Mouse (Mus musculus) midbrain, embryonic 13.5 days (tissue): ENCODE data around the gene Irf5. TPM values are rescaled to one million over a fixed set of nuclear protein-coding genes. Genes with fewer than 3 reads are reported as not detected.
"Not testable (repeated sequence)": the region's sequence is repeated elsewhere in the genome, so short reads cannot be mapped to it uniquely, and the experiment has no call there.

ENCODE experiments used
- ATAC-seq: fragments of 200-750 bp; cut with Nextera tagmentation; 2 replicates; pipeline ENCODE4 v1.8.0; 2017; ENCODE audit warnings: mild to moderate bottlenecking, moderate TSS enrichment, moderate library complexity
- H3K27ac ChIP-seq: fragments of 300-500 bp; sonication (generic); 2 replicates; pipeline ENCODE4 v1.5.1; 2015; ENCODE audit warnings: inconsistent platforms, mild to moderate bottlenecking, moderate library complexity
- H3K27me3 ChIP-seq: fragments of 300-500 bp; sonication (generic); 2 replicates; pipeline ENCODE4 v1.6.1; 2015; ENCODE audit warnings: mild to moderate bottlenecking, inconsistent platforms
- H3K36me3 ChIP-seq: fragments of 300-500 bp; sonication (generic); 2 replicates; pipeline ENCODE4 v1.6.1; 2015; ENCODE audit warnings: mild to moderate bottlenecking, inconsistent platforms
- H3K4me1 ChIP-seq: fragments of 300-500 bp; sonication (generic); replicated peaks from 2 replicates; pipeline ENCODE4 v1.6.1; 2015; ENCODE audit warnings: inconsistent platforms
- H3K4me2 ChIP-seq: fragments of 300-500 bp; sonication (generic); replicated peaks from 2 replicates; pipeline ENCODE4 v1.6.1; 2015; ENCODE audit warnings: moderate library complexity, mild to moderate bottlenecking, inconsistent platforms
- H3K4me3 ChIP-seq: fragments of 300-500 bp; sonication (generic); replicated peaks from 2 replicates; pipeline ENCODE4 v1.5.1; 2015; ENCODE audit warnings: mild to moderate bottlenecking, inconsistent platforms
- H3K9ac ChIP-seq: fragments of 300-500 bp; sonication (generic); replicated peaks from 2 replicates; pipeline ENCODE4 v1.6.1; 2015; ENCODE audit warnings: mild to moderate bottlenecking, inconsistent platforms
- H3K9me3 ChIP-seq: fragments of 300-500 bp; sonication (generic); 2 replicates; pipeline ENCODE4 v1.6.1; 2016; ENCODE audit warnings: mild to moderate bottlenecking, inconsistent platforms
- WGBS: fragments of 180-500 bp; shearing (Covaris S2); methylation state at CpG from one replicate; pipeline ENCODE4 v1.1.7; 2015; 5-methylcytosine and 5-hydroxymethylcytosine counted together
- polyA plus RNA-seq: library from polyadenylated mRNA; unstranded; fragments of >200 nt; fragmentation: Nextera tagmentation; extraction: Ambion mirVana; gene quantifications from 2 replicates; pipeline ENCODE4 v1.2.1, GENCODE M21; 2015

Irf5 gene
- polyA plus RNA-seq, 1 experiment from 2014 or later, result 1.3 TPM

DNA sequence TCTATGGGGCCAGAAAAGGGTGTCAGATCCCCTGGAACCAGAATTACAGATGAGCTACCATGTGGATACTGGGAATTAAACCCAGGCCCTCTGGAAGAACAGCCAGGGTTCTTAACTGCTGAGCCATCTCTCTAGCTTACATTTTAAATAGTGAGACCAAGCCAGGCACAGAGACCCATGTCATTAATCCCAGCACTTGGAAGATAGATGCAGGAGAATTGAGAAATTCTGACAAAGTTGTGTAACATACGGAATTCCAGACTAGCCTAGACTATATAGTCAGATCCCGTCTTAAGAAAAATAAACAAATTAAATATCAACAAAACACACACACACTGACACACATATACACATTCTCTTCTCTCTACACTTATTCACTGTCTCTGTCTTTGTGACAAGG lies 26.1 kb downstream of the Irf5 start:
- Histone ChIP-seq H3K4me1 (no peaks in the 10 kb centered on the region), H3K36me3 (peaks cover 89% of the 10 kb centered on the region), H3K9me3 (no peaks in the 10 kb centered on the region), H3K4me3 (no peak overlapping the region), H3K9ac (no peak overlapping the region), H3K27ac (no peak overlapping the region), H3K4me2 (no peak overlapping the region), H3K27me3 (no peaks in the 10 kb centered on the region)
- no peak for ATAC-seq
- WGBS, result 92% methylated on average over 2 of the region's 2 CpGs

DNA sequence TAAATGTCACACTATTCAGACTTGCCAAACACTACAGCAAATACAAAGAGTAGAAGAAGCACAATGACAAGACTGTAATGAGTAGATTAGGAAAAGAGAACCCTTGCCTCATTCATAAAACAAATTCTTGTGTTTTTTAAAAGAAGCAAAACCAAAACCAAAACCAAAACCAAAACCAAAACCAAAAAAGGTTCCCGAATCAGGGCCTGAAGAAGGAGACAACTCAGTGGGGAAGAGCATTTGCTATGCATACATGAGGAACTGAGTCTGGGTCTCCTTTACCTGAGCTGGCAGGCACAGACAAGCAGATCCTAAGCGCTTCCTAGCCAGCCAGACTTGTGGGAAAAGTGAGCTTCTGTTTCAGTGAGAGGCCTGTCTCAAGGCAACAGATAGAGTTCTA lies 30.7 kb downstream of the Irf5 start:
- Histone ChIP-seq H3K4me3 (no peak overlapping the region), H3K9me3 (no peaks in the 10 kb centered on the region), H3K27ac (no peak overlapping the region), H3K9ac (no peak overlapping the region), H3K4me2 (no peak overlapping the region), H3K36me3 (peaks cover 83% of the 10 kb centered on the region), H3K27me3 (no peaks in the 10 kb centered on the region), H3K4me1 (no peaks in the 10 kb centered on the region)
- no peak for ATAC-seq
- 95% methylated on average over 2 of the region's 2 CpGs for WGBS

DNA sequence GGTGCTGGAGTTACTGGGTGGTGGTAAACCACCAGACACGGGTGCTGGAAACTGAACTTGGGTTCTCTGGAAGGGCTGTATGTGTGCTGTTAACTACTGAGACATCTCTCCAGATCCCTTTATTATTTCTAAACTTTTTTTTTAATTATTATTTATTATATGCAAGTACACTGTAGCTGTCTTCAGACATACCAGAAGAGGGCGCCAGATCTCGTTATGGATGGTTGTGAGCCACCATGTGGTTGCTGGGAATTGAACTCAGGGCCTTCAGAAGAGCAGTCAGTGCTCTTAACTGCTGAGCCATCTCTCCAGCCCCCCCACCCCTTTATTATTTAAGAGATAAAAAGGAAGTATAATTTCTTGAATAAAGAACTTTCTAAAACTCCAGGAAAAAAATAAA lies 50.0 kb downstream of the Irf5 start:
- WGBS, result 80% methylated on average over 3 of the region's 3 CpGs

DNA sequence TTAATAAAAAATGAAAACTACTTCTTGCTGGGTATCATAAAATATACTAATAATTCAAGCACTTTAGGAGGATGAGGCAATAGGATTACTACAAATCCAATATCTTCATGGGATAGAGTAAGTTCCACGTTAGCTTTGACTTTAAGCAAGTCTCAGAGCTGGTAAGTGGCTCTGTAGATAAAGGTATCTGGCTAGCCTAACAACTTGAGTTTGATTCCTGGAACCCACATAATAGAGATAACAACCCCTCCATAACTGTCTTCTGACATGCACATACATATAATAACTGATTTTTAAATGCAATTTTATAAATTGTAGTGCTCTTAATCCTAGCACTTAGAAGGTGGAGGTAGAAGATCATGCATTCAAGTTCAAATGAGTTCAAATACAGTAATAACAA lies 54.3 kb downstream of the Irf5 start:
- H3K4me3 ChIP-seq, result no peak overlapping the region
- 89% methylated on average over 1 of the region's 1 CpGs for WGBS
- H3K4me1 ChIP-seq, result no peaks in the 10 kb centered on the region
- no peaks in the 10 kb centered on the region for H3K27me3 ChIP-seq
- peaks cover 79% of the 10 kb centered on the region for H3K36me3 ChIP-seq
- H3K9ac ChIP-seq, result no peak overlapping the region
- 0 out of 2 replicates have a peak, but pooled peaks cover 4% of the 10 kb centered on the region for H3K9me3 ChIP-seq
- H3K4me2 ChIP-seq, result no peak overlapping the region
- H3K27ac ChIP-seq, result no peak overlapping the region
- no peak for ATAC-seq

More for the DNA sequence above, 50.0 kb downstream of the Irf5 start:
- H3K27me3 ChIP-seq, H3K27ac ChIP-seq, H3K9me3 ChIP-seq, H3K9ac ChIP-seq, H3K4me1 ChIP-seq, ATAC-seq, H3K4me2 ChIP-seq, H3K4me3 ChIP-seq: not testable (repeated sequence)
- peaks cover 85% of the 10 kb centered on the region for H3K36me3 ChIP-seq

DNA sequence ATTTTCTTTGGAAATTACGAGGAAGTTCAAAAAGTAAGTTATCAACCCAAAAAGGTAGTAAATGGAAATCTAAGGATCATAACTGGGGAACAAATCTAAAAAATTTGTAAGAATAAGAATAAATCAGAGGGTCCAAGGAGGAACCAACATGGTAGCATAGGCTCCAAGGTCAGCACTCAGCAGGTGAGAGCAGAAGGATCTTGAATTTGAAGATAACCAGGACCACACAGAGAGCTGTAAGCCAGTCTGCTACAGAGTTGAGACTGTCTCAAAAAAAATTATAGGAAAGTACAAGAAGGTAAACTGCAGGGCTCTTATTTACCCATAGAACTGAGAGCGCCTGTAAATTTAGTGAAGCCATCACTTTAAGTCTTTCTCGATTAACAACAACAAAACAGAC lies 54.8 kb downstream of the Irf5 start:
- Histone ChIP-seq H3K4me2 (no peak overlapping the region), H3K9ac (no peak overlapping the region), H3K4me1 (no peaks in the 10 kb centered on the region), H3K36me3 (peaks cover 81% of the 10 kb centered on the region), H3K9me3 (0 out of 2 replicates have a peak, but pooled peaks cover 4% of the 10 kb centered on the region), H3K4me3 (no peak overlapping the region), H3K27ac (no peak overlapping the region), H3K27me3 (no peaks in the 10 kb centered on the region)
- WGBS, result 96% methylated on average over 3 of the region's 3 CpGs
- no peak for ATAC-seq

Other genes starting within 250 kb of the Irf5 start
- 0.46 and 0.54 TPM in 2 replicates for gene Fam71f2, start 247.0 kb upstream of the Irf5 start, polyA plus RNA-seq
- not detected in 2 replicates for gene Fam71f1, start 207.5 kb upstream of the Irf5 start, polyA plus RNA-seq
- gene Calu, start 178.6 kb upstream of the Irf5 start, polyA plus RNA-seq, result 158 and 166 TPM in 2 replicates
- gene Opn1sw, start 138.2 kb upstream of the Irf5 start, polyA plus RNA-seq, result 0.30 and 0.41 TPM in 2 replicates
- 28.6 and 30.4 TPM in 2 replicates for gene Ccdc136, start 130.3 kb upstream of the Irf5 start, polyA plus RNA-seq
- gene Flnc, start 93.4 kb upstream of the Irf5 start, polyA plus RNA-seq, result 2.8 and 3.8 TPM in 2 replicates
- 309 and 328 TPM in 2 replicates for gene Atp6v1f, start 58.9 kb upstream of the Irf5 start, polyA plus RNA-seq
- 0.47 and 0.53 TPM in 2 replicates for gene Atp6v1fnb, start 55.2 kb upstream of the Irf5 start, polyA plus RNA-seq
- gene Kcp, start 18.7 kb upstream of the Irf5 start, polyA plus RNA-seq, result 11.7 and 14.0 TPM in 2 replicates
- gene Tnpo3, start 83.3 kb downstream of the Irf5 start, polyA plus RNA-seq, result 97.7 and 106 TPM in 2 replicates
- 3.4 and 6.0 TPM in 2 replicates for gene Tspan33, start 167.6 kb downstream of the Irf5 start, polyA plus RNA-seq
- 14.2 and 19.2 TPM in 2 replicates for gene Smo, start 208.9 kb downstream of the Irf5 start, polyA plus RNA-seq
- 12.8 and 13.1 TPM in 2 replicates for gene Ahcyl2, start 241.4 kb downstream of the Irf5 start, polyA plus RNA-seq